Mouse (Mus musculus) cortical plate, adult 2 months (tissue): ENCODE data around the gene Ttc28.

Experiments
- CTCF ChIP-seq: fragments of 200-500 bp; IDR thresholded peaks from 2 replicates; pipeline ENCODE4 v1.5.1; 2011; ENCODE audit warnings: mild to moderate bottlenecking, control low read depth, low read length; ENCODE audit not compliant: insufficient read depth; ENCODE audit errors: extremely low read depth
- POLR2A ChIP-seq: fragments of 200-500 bp; IDR thresholded peaks from 2 replicates; pipeline ENCODE4 v1.6.1; 2011; ENCODE audit warnings: mild to moderate bottlenecking, low read length, control low read depth; ENCODE audit not compliant: insufficient read depth; ENCODE audit errors: extremely low read depth

DNA sequence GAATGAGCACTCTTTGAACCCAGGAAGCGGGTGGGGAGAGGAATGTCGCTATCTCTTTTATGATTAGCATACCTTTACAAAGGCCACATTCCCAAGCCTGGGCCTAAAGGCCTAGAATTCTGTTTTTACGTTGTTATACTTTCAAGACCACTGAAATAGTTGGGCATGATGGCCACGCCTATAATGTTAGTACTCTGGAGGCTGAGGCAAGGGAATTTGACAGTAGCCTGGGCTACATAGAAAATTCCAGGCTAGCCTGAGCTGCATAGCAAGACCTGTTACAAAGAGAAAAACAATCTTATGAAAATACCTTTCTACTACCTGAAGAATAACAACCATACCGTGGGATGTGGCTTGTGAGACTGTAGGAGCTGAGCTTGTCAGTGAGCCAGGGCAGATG is 248.2 kb downstream of the Ttc28 start:
- TF ChIP-seq CTCF (no peak), POLR2A (no peak)
